Mouse (Mus musculus) adrenal gland, postnatal 25 days (tissue): ENCODE data around the gene Vwc2. TPM values are rescaled to one million over a fixed set of nuclear protein-coding genes. Genes with fewer than 3 reads are reported as not detected.

Experiments
- DNase-seq: peaks from one replicate; pipeline ENCODE4 v3.0.0; 2021; ENCODE audit warnings: mixed read lengths
- long read RNA-seq: library from polyadenylated mRNA; stranded (forward); transcript quantifications from one replicate; pipeline ENCODE4 v2.0.0, GENCODE M21; 2021
- total RNA-seq: library from RNA; stranded (reverse); gene quantifications from 2 replicates; pipeline ENCODE4 v1.2.3, GENCODE M21; 2021

The Vwc2 gene
- total RNA-seq: 0.15 and 0.71 TPM in 2 replicates
- long read RNA-seq, partial matches to known transcripts: 0 of 1 reads
- long read RNA-seq, other reads (novel, unspliced or antisense): 1 of 1 reads

GRCm38 (mm10) chr11:11113576-11114233, at the start of gene Vwc2:
Vwc2 (plus strand) TSS chr11:11114223.
- DNase-seq: no peak

- no peak for DNase-seq
Measured at GRCm38 (mm10) chr11:11088162-11088756, 25.8 kb upstream of the Vwc2 start.

- no peak for DNase-seq
Measured at GRCm38 (mm10) chr11:11097606-11098005, 16.4 kb upstream of the Vwc2 start.

- DNase-seq: no peak
Measured at GRCm38 (mm10) chr11:11098282-11098681, 15.7 kb upstream of the Vwc2 start.

GRCm38 (mm10) chr11:11099011-11099410, 15.0 kb upstream of the Vwc2 start:
- DNase-seq: no peak

- DNase-seq: no peak
Measured at GRCm38 (mm10) chr11:11102182-11102581, 11.8 kb upstream of the Vwc2 start.

- no peak for DNase-seq
Measured at GRCm38 (mm10) chr11:11102620-11103019, 11.4 kb upstream of the Vwc2 start.

GRCm38 (mm10) chr11:11108922-11109321, 5.1 kb upstream of the Vwc2 start:
- no peak for DNase-seq

GRCm38 (mm10) chr11:11114234-11115030, 409 bp downstream of the Vwc2 start:
- DNase-seq: no peak

- DNase-seq: no peak
Measured at GRCm38 (mm10) chr11:11115031-11115647, 1.1 kb downstream of the Vwc2 start.

- DNase-seq: peak; percentile 9
Measured at GRCm38 (mm10) chr11:11115648-11116590, 1.9 kb downstream of the Vwc2 start.

- no peak for DNase-seq
Measured at GRCm38 (mm10) chr11:11116736-11117135, 2.7 kb downstream of the Vwc2 start.

GRCm38 (mm10) chr11:11122866-11123265, 8.8 kb downstream of the Vwc2 start:
- no peak for DNase-seq

- DNase-seq: no peak
Measured at GRCm38 (mm10) chr11:11131414-11132077, 17.5 kb downstream of the Vwc2 start.

- no peak for DNase-seq
Measured at GRCm38 (mm10) chr11:11140622-11141021, 26.6 kb downstream of the Vwc2 start.

GRCm38 (mm10) chr11:11152681-11153080, 38.7 kb downstream of the Vwc2 start:
- DNase-seq: no peak

- no peak for DNase-seq
Measured at GRCm38 (mm10) chr11:11171396-11171795, 57.4 kb downstream of the Vwc2 start.

GRCm38 (mm10) chr11:11175259-11175658, 61.2 kb downstream of the Vwc2 start:
- no peak for DNase-seq

GRCm38 (mm10) chr11:11182705-11183104, 68.7 kb downstream of the Vwc2 start:
- DNase-seq: no peak

- DNase-seq: no peak
Measured at GRCm38 (mm10) chr11:11223162-11223561, 109.1 kb downstream of the Vwc2 start.

- no peak for DNase-seq
Measured at GRCm38 (mm10) chr11:11239346-11239745, 125.3 kb downstream of the Vwc2 start.
